In the genomic region with DNA sequence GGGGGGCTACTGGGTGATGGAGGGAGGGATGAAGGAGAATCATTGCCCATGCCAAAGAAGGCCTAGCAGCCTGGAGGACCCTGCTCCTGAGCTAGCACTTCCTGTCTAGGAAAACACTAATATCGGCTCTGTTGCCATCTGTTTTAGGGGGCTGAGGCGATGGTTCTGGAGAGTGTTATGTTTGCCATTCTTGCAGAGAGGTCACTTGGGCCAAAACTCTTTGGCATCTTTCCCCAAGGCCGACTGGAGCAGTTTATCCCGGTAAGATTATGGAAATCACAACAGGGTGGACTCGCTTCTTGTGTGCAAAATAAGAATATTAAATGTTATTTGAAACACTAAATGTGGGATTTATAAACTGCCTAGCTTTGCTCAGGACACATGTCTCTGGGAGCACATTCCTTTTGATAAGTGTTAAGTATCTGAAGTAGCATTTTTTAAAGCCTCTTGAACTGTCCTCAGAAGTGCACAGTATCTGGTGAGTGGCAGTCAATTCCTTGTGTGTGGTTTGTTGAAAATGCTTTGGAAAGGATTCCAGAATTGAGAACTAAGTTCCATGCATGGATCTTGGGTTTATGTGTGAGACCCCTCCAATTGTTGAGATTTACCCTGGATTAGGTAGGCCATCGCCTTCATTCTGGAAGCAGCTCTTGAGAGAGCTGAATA, we compare ENCODE assay signal across 21 mouse cellular contexts. TPM values are rescaled to one million over a fixed set of nuclear protein-coding genes. Genes with fewer than 3 reads are reported as not detected.
DNase-seq lines count a peak whose midpoint lies in the region; ATAC-seq and TF ChIP-seq lines count a peak whose summit lies in the region.
"Had no signal": no experiment of that assay in that cellular context is flagged by ENCODE, and none has a peak within 500 bp of the region (broad histone marks: within the 10 kb centered on the region; RNA-seq: fewer than 3 reads in every experiment).

No protein-coding gene starts in this region.

- peaks cover 7 to 12% of the 10 kb centered on the region in 2 experiments for H3K4me1 ChIP-seq in heart, embryonic 14.5 days (ENCODE audit: control insufficient read depth in 2 of 2, insufficient read depth in 2 of 2, low read length in 2 of 2)
- H3K4me1 ChIP-seq in lung, embryonic 14.5 days (ENCODE audit: insufficient read depth) = no peaks in the 10 kb centered on the region
- 0 out of 2 replicates have a peak, but pooled peaks cover 3% of the 10 kb centered on the region for H3K4me1 ChIP-seq in stomach, embryonic 15.5 days
- peaks cover 2% of the 10 kb centered on the region; the same call in 1 of the 2 replicates for H3K4me1 ChIP-seq in stomach, postnatal 0 days (replicated peaks; ENCODE audit: control insufficient read depth, insufficient read depth)
- H3K4me1 ChIP-seq: neural tube, embryonic 13.5 days had no signal

- H3K27ac ChIP-seq in heart, embryonic 14.5 days (replicated peaks in 1 of 2; ENCODE audit: control insufficient read depth in 1 of 2, insufficient read depth in 1 of 2, low read depth in 2 of 2, low read length in 2 of 2) = peak overlapping the region; percentile 23 to 37; a peak in 2 of 4 replicates
- peak overlapping the region; percentile 48 for H3K27ac ChIP-seq in lung, embryonic 14.5 days (ENCODE audit: low read depth)
- peak overlapping the region; percentile 13; the same call in 1 of the 2 replicates for H3K27ac ChIP-seq in stomach, embryonic 15.5 days
- H3K27ac ChIP-seq in stomach, postnatal 0 days (replicated peaks) = no peak overlapping the region
- H3K27ac ChIP-seq: hindbrain, postnatal 0 days; kidney, postnatal 0 days; limb, embryonic 12.5 days; liver, embryonic 15.5 days; neural tube, embryonic 13.5 days had no signal

- H3K27me3 ChIP-seq in heart, embryonic 14.5 days (ENCODE audit: control insufficient read depth, insufficient read depth, low read length) = no peaks in the 10 kb centered on the region
- H3K27me3 ChIP-seq in lung, embryonic 14.5 days (ENCODE audit: insufficient read depth, low read length) = no peaks in the 10 kb centered on the region
- H3K27me3 ChIP-seq in stomach, embryonic 15.5 days (replicated peaks) = no peaks in the 10 kb centered on the region
- H3K27me3 ChIP-seq in stomach, postnatal 0 days (ENCODE audit: control insufficient read depth, insufficient read depth, low read length) = no peaks in the 10 kb centered on the region
- H3K27me3 ChIP-seq: limb, embryonic 12.5 days; liver, embryonic 15.5 days; megakaryocyte, embryonic 14.5 days; neural tube, embryonic 13.5 days had no signal

- TF ChIP-seq EP300 in stomach, postnatal 0 days (optimal IDR thresholded peaks at IDR 0.05) = no peak

- H3K4me2 ChIP-seq in heart, embryonic 14.5 days (ENCODE audit: low read length) = no peak overlapping the region
- H3K4me2 ChIP-seq in lung, embryonic 14.5 days = no peak overlapping the region
- H3K4me2 ChIP-seq in stomach, embryonic 15.5 days = no peak overlapping the region
- no peak overlapping the region for H3K4me2 ChIP-seq in stomach, postnatal 0 days (replicated peaks; ENCODE audit: low read depth)
- H3K4me2 ChIP-seq: limb, embryonic 12.5 days; liver, embryonic 15.5 days; neural tube, embryonic 13.5 days had no signal

- H3K4me3 ChIP-seq in heart, embryonic 14.5 days (ENCODE audit: control insufficient read depth in 1 of 2, insufficient read depth in 1 of 2, low read depth in 1 of 2, low read length in 2 of 2) = no peak overlapping the region
- H3K4me3 ChIP-seq in lung, embryonic 14.5 days (ENCODE audit: low read depth, low read length) = no peak overlapping the region
- H3K4me3 ChIP-seq in stomach, embryonic 15.5 days (replicated peaks) = no peak overlapping the region
- no peak overlapping the region for H3K4me3 ChIP-seq in stomach, postnatal 0 days (ENCODE audit: low read depth, low read length)
- H3K4me3 ChIP-seq: limb, embryonic 12.5 days; liver, embryonic 15.5 days; megakaryocyte, embryonic 14.5 days; neural tube, embryonic 13.5 days had no signal

- ATAC-seq in heart, embryonic 14.5 days (ENCODE audit: insufficient number of reproducible peaks, insufficient read depth, low FRiP score, low read depth) = no peak
- no peak for ATAC-seq in lung, embryonic 14.5 days (ENCODE audit: insufficient read depth)
- ATAC-seq in stomach, embryonic 15.5 days (ENCODE audit: insufficient read depth, low FRiP score, low read depth) = no peak
- no peak; the same call in 1 of the 2 replicates for ATAC-seq in stomach, postnatal 0 days (ENCODE audit: low FRiP score, low TSS enrichment)
- ATAC-seq: activated CD4-positive, CD25-positive, alpha-beta regulatory T cell, adult 4 months; hindbrain, postnatal 0 days had no signal

- TF ChIP-seq CTCF in lung, embryonic 14.5 days (IDR thresholded peaks at IDR 0.05; ENCODE audit: low read depth) = no peak
- no peak for TF ChIP-seq CTCF in stomach, postnatal 0 days (IDR thresholded peaks at IDR 0.05; ENCODE audit: low read depth)

- H3K36me3 ChIP-seq in heart, embryonic 14.5 days (ENCODE audit: control insufficient read depth, insufficient read depth, low read length) = peaks cover 39% of the 10 kb centered on the region
- peaks cover 57% of the 10 kb centered on the region for H3K36me3 ChIP-seq in lung, embryonic 14.5 days (ENCODE audit: insufficient read depth)
- H3K36me3 ChIP-seq in stomach, embryonic 15.5 days = peaks cover 6% of the 10 kb centered on the region; the same call in 1 of the 2 replicates
- peaks cover 2% of the 10 kb centered on the region; the same call in 1 of the 2 replicates for H3K36me3 ChIP-seq in stomach, postnatal 0 days (ENCODE audit: control insufficient read depth, insufficient read depth, low read length)

- no peak overlapping the region for H3K9ac ChIP-seq in heart, embryonic 14.5 days (ENCODE audit: low read length)
- H3K9ac ChIP-seq in lung, embryonic 14.5 days = no peak overlapping the region
- no peak overlapping the region for H3K9ac ChIP-seq in stomach, embryonic 15.5 days
- no peak overlapping the region for H3K9ac ChIP-seq in stomach, postnatal 0 days (ENCODE audit: low read length)
- H3K9ac ChIP-seq: limb, embryonic 12.5 days; liver, embryonic 15.5 days; neural tube, embryonic 13.5 days had no signal

- WGBS in heart, embryonic 14.5 days = 26% methylated on average over 6 of the region's 6 CpGs
- WGBS in lung, embryonic 14.5 days = 34% methylated on average over 6 of the region's 6 CpGs
- WGBS in stomach, embryonic 15.5 days = 56% methylated on average over 6 of the region's 6 CpGs
- 49% methylated on average over 6 of the region's 6 CpGs for WGBS in stomach, postnatal 0 days

- peak; percentile 52 for DNase-seq in adrenal gland, postnatal 10 days
- no peak for DNase-seq in adrenal gland, postnatal 25 days
- DNase-seq in heart, postnatal 4 days = no peak
- DNase-seq in lung, embryonic 14.5 days = peak; percentile 52
- DNase-seq in lung, postnatal 4 days = no peak
- no peak for DNase-seq in stomach, postnatal 0 days (ENCODE audit: low spot score)
- DNase-seq: cerebellum, adult 11-12 months; cerebellum, postnatal 36 days; kidney, adult 18-20 months; midbrain, embryonic 14.5 days; right cerebral cortex, postnatal 25 days had no signal

- no peaks in the 10 kb centered on the region for H3K9me3 ChIP-seq in heart, embryonic 14.5 days (ENCODE audit: control insufficient read depth, low read length)
- H3K9me3 ChIP-seq in lung, embryonic 14.5 days (ENCODE audit: low read depth, low read length) = no peaks in the 10 kb centered on the region
- H3K9me3 ChIP-seq in stomach, embryonic 15.5 days = no peaks in the 10 kb centered on the region
- H3K9me3 ChIP-seq in stomach, postnatal 0 days (ENCODE audit: control insufficient read depth, low read length) = no peaks in the 10 kb centered on the region
- H3K9me3 ChIP-seq: G1E; limb, embryonic 12.5 days; liver, embryonic 15.5 days; megakaryocyte, embryonic 14.5 days; neural tube, embryonic 13.5 days had no signal

RNA-seq across cellular contexts. Expression of gene Tcirg1, which starts 22.5 kb away (rescaled TPM):
- total RNA-seq in adrenal gland, postnatal 10 days (2021) = 10 to 100 TPM; 40.7 to 52.9 TPM
- total RNA-seq in adrenal gland, postnatal 25 days (2021) = 83.9 and 87.0 TPM in 2 replicates
- 16.1 and 17.1 TPM in 2 replicates for polyA plus RNA-seq in heart, embryonic 14.5 days (2014; fragmentation: Nextera tagmentation; extraction: Ambion mirVana)
- 10 to 100 TPM; 19.2 to 22.9 TPM for total RNA-seq in heart, postnatal 4 days (2021)
- 31.7 and 36.0 TPM in 2 replicates for polyA plus RNA-seq in lung, embryonic 14.5 days (2014; fragmentation: Nextera tagmentation; extraction: Ambion mirVana)
- polyA plus RNA-seq in stomach, embryonic 15.5 days (2015; fragmentation: Nextera tagmentation; extraction: Ambion mirVana) = 34.7 and 42.6 TPM in 2 replicates
- polyA plus RNA-seq in stomach, postnatal 0 days (2015; fragmentation: Nextera tagmentation; extraction: Ambion mirVana) = 17.4 and 21.8 TPM in 2 replicates

RNA-seq across cellular contexts. Expression of gene Ndufs8, which starts 28.1 kb away (rescaled TPM):
- total RNA-seq in adrenal gland, postnatal 10 days (2021) = 100 to 1,000 TPM; 409 to 436 TPM
- 338 and 341 TPM in 2 replicates for total RNA-seq in adrenal gland, postnatal 25 days (2021)
- 479 and 507 TPM in 2 replicates for polyA plus RNA-seq in heart, embryonic 14.5 days (2014; fragmentation: Nextera tagmentation; extraction: Ambion mirVana)
- 100 to 1,000 TPM; 290 to 307 TPM for total RNA-seq in heart, postnatal 4 days (2021)
- 326 and 335 TPM in 2 replicates for polyA plus RNA-seq in lung, embryonic 14.5 days (2014; fragmentation: Nextera tagmentation; extraction: Ambion mirVana)
- 312 and 320 TPM in 2 replicates for polyA plus RNA-seq in stomach, embryonic 15.5 days (2015; fragmentation: Nextera tagmentation; extraction: Ambion mirVana)
- polyA plus RNA-seq in stomach, postnatal 0 days (2015; fragmentation: Nextera tagmentation; extraction: Ambion mirVana) = 277 and 284 TPM in 2 replicates

RNA-seq across cellular contexts. Expression of gene Chka, which starts 32.9 kb away (rescaled TPM):
- total RNA-seq in adrenal gland, postnatal 10 days (2021) = 10 to 100 TPM; 46.6 to 53.1 TPM
- total RNA-seq in adrenal gland, postnatal 25 days (2021) = 72.2 and 82.8 TPM in 2 replicates
- 25.5 and 27.2 TPM in 2 replicates for polyA plus RNA-seq in heart, embryonic 14.5 days (2014; fragmentation: Nextera tagmentation; extraction: Ambion mirVana)
- total RNA-seq in heart, postnatal 4 days (2021) = 10 to 100 TPM; 16.8 to 16.9 TPM
- polyA plus RNA-seq in lung, embryonic 14.5 days (2014; fragmentation: Nextera tagmentation; extraction: Ambion mirVana) = 54.0 and 63.0 TPM in 2 replicates
- 56.9 and 65.3 TPM in 2 replicates for polyA plus RNA-seq in stomach, embryonic 15.5 days (2015; fragmentation: Nextera tagmentation; extraction: Ambion mirVana)
- 21.2 and 24.2 TPM in 2 replicates for polyA plus RNA-seq in stomach, postnatal 0 days (2015; fragmentation: Nextera tagmentation; extraction: Ambion mirVana)

RNA-seq across cellular contexts. Expression of gene Aldh3b1, which starts 45.1 kb away (rescaled TPM):
- total RNA-seq in adrenal gland, postnatal 10 days (2021) = 10 to 100 TPM; 50.9 to 71.0 TPM
- total RNA-seq in adrenal gland, postnatal 25 days (2021) = 131 and 209 TPM in 2 replicates
- polyA plus RNA-seq in heart, embryonic 14.5 days (2014; fragmentation: Nextera tagmentation; extraction: Ambion mirVana) = 2.3 and 2.9 TPM in 2 replicates
- 1 to 10 TPM; 1.6 to 1.9 TPM for total RNA-seq in heart, postnatal 4 days (2021)
- 3.0 and 3.6 TPM in 2 replicates for polyA plus RNA-seq in lung, embryonic 14.5 days (2014; fragmentation: Nextera tagmentation; extraction: Ambion mirVana)
- polyA plus RNA-seq in stomach, embryonic 15.5 days (2015; fragmentation: Nextera tagmentation; extraction: Ambion mirVana) = 3.6 and 4.2 TPM in 2 replicates
- polyA plus RNA-seq in stomach, postnatal 0 days (2015; fragmentation: Nextera tagmentation; extraction: Ambion mirVana) = 1.8 and 2.2 TPM in 2 replicates
- total RNA-seq: G1E had no signal
- polyA plus RNA-seq: G1E had no signal

RNA-seq across cellular contexts. Expression of gene Unc93b1, which starts 50.5 kb away (rescaled TPM):
- total RNA-seq in adrenal gland, postnatal 10 days (2021) = 10 to 100 TPM; 42.5 to 47.5 TPM
- 46.5 and 69.6 TPM in 2 replicates for total RNA-seq in adrenal gland, postnatal 25 days (2021)
- 11.2 and 14.5 TPM in 2 replicates for polyA plus RNA-seq in heart, embryonic 14.5 days (2014; fragmentation: Nextera tagmentation; extraction: Ambion mirVana)
- total RNA-seq in heart, postnatal 4 days (2021) = 10 to 100 TPM; 15.1 to 15.4 TPM
- polyA plus RNA-seq in lung, embryonic 14.5 days (2014; fragmentation: Nextera tagmentation; extraction: Ambion mirVana) = 13.3 and 14.8 TPM in 2 replicates
- polyA plus RNA-seq in stomach, embryonic 15.5 days (2015; fragmentation: Nextera tagmentation; extraction: Ambion mirVana) = 21.4 and 22.2 TPM in 2 replicates
- 17.4 and 19.7 TPM in 2 replicates for polyA plus RNA-seq in stomach, postnatal 0 days (2015; fragmentation: Nextera tagmentation; extraction: Ambion mirVana)

Comparison
In these comparisons a context has a peak if more than half of its experiments do, and no peak if none do; other contexts are left out.
1. DNase-seq: peak in adrenal gland, postnatal 10 days (single experiment) and lung, embryonic 14.5 days (single experiment); none in adrenal gland, postnatal 25 days (single experiment), heart, postnatal 4 days (single experiment), lung, postnatal 4 days (0 of 2) and stomach, postnatal 0 days (single experiment).